Mouse (Mus musculus): Measurements from ENCODE around the gene Myo7a.

DNA sequence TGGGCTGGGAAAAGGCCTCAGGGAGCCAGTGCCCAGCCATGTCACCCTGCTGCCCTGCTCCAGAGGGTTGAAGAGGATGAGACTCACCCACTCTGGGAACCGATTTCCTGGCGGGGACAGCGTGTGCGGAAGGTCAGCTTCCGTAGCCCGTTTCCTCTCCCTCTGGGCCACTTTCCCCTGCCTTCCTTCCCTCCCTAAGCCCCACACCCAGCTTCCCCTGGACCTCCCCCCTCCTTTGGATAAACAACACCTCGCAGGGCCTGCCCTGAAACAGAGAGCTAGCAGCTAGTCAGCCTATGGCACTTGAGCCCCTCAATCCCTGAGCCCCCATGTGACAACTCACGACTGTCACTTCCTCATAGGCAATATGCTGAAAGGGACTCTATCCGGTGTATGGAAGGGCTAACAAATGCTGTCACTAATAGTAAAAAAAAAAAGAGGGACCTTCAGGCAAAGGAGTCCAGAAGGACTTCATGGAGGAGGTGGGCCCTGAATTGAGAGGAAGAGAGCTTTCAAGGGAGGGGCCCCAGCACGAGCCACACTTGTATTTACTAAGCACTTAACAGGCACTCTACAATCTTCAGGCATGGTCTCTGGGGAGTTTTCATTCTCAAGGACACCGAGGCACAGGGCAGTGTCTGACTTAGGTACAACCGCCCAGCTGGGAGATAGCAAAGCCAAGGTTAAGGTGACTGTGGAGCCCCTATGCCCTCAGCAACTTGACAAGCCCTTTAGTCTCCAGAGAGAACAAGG lies 34.6 kb downstream of the Myo7a start:
- TF ChIP-seq CTCF (IDR thresholded peaks at IDR 0.05; ENCODE audit: extremely low read depth, insufficient read depth, insufficient read length, insufficient replicate concordance), result no peak
- no peak for TF ChIP-seq POLR2A (IDR thresholded peaks at IDR 0.05; ENCODE audit: low read depth, low read length)

Measured in spleen, adult 2 months (tissue).